Mouse (Mus musculus) MEL (cell line): ENCODE data around the gene Ptgfr. TPM values are rescaled to one million over a fixed set of nuclear protein-coding genes. Genes with fewer than 3 reads are reported as not detected.

Experiments
- DNase-seq: peaks from one replicate; pipeline ENCODE4 v3.0.0; 2011; ENCODE audit warnings: low read depth, low spot score
- H3K27ac ChIP-seq: 2 replicates; pipeline ENCODE4 v1.5.1; 2012; ENCODE audit warnings: low read depth, mild to moderate bottlenecking, control low read depth, low read length, moderate library complexity; ENCODE audit not compliant: control insufficient read depth
- H3K27me3 ChIP-seq, 2 experiments: fragments of 150-350 bp in 1 of 2; sonication (generic) in 1 of 2; 2 replicates each; pipeline ENCODE4 v1.6.1; 2012; ENCODE audit warnings: low read length in 2 of 2, mild to moderate bottlenecking in 2 of 2, improper control_type of control experiment in 1 of 2, moderate library complexity in 1 of 2; ENCODE audit not compliant: insufficient read depth in 2 of 2, control insufficient read depth in 1 of 2
- H3K36me3 ChIP-seq, 2 experiments: 2 replicates each; pipeline ENCODE4 v1.6.1; 2012 to 2014; ENCODE audit warnings: low read length in 2 of 2, improper control_type of control experiment in 1 of 2, inconsistent platforms in 1 of 2, mild to moderate bottlenecking in 1 of 2; ENCODE audit not compliant: insufficient read depth in 2 of 2, control insufficient read depth in 1 of 2
- H3K4me1 ChIP-seq, 2 experiments: fragments of 150-350 bp in 1 of 2; sonication (generic) in 1 of 2; 2 replicates each; pipeline ENCODE4 v1.6.1; 2012; ENCODE audit warnings: low read length in 2 of 2, improper control_type of control experiment in 1 of 2, mild to moderate bottlenecking in 1 of 2; ENCODE audit not compliant: insufficient read depth in 2 of 2, control insufficient read depth in 1 of 2
- H3K4me3 ChIP-seq, 2 experiments: fragments of 150-350 bp in 1 of 2; sonication (generic) in 1 of 2; 2 replicates each; pipeline ENCODE4 v1.5.1; 2012; ENCODE audit warnings: low read depth in 2 of 2, low read length in 2 of 2, mild to moderate bottlenecking in 2 of 2, moderate library complexity in 2 of 2, control low read depth in 1 of 2, improper control_type of control experiment in 1 of 2; ENCODE audit not compliant: control insufficient read depth in 1 of 2, insufficient read depth in 1 of 2
- H3K79me2 ChIP-seq: 2 replicates; pipeline ENCODE4 v1.6.1; 2012; ENCODE audit warnings: mild to moderate bottlenecking, low read length, moderate library complexity; ENCODE audit not compliant: control insufficient read depth, poor library complexity, insufficient read depth
- H3K9ac ChIP-seq: 2 replicates; pipeline ENCODE4 v1.6.1; 2012; ENCODE audit warnings: low read depth, mild to moderate bottlenecking, control low read depth, low read length, moderate library complexity; ENCODE audit not compliant: control insufficient read depth, poor library complexity, severe bottlenecking
- H3K9me3 ChIP-seq: fragments of 150-350 bp; sonication (generic); replicated peaks from 2 replicates; pipeline ENCODE4 v1.6.1; 2012; ENCODE audit warnings: mild to moderate bottlenecking, low read length, improper control_type of control experiment, moderate library complexity; ENCODE audit not compliant: insufficient read depth
- CHD1 ChIP-seq: IDR thresholded peaks from 2 replicates; pipeline ENCODE4 v1.6.1; 2012; ENCODE audit warnings: low read depth, mild to moderate bottlenecking, inconsistent platforms, low read length, improper control_type of control experiment
- E2F4 ChIP-seq: IDR thresholded peaks from 2 replicates; pipeline ENCODE4 v1.6.1; 2011; ENCODE audit warnings: low read depth, low read length, improper control_type of control experiment, borderline replicate concordance
- ELF1 ChIP-seq: IDR thresholded peaks from 2 replicates; pipeline ENCODE4 v1.6.1; 2014; ENCODE audit warnings: low read depth, mild to moderate bottlenecking, inconsistent platforms, low read length, improper control_type of control experiment, moderate library complexity
- EP300 ChIP-seq, 2 experiments: IDR thresholded peaks; 2 replicates each; pipeline ENCODE4 v1.6.1; 2011; ENCODE audit warnings: improper control_type of control experiment in 2 of 2, low read length in 2 of 2, low read depth in 1 of 2, mild to moderate bottlenecking in 1 of 2
- ETS1 ChIP-seq: IDR thresholded peaks from 2 replicates; pipeline ENCODE4 v1.6.1; 2012; ENCODE audit warnings: low read depth, mild to moderate bottlenecking, inconsistent platforms, low read length, improper control_type of control experiment, moderate library complexity
- GABPA ChIP-seq: IDR thresholded peaks from 2 replicates; pipeline ENCODE4 v1.6.1; 2012; ENCODE audit warnings: low read depth, mild to moderate bottlenecking, inconsistent platforms, low read length, improper control_type of control experiment, moderate library complexity
- GATA1 ChIP-seq: IDR thresholded peaks from 2 replicates; pipeline ENCODE4 v1.6.1; 2011; ENCODE audit warnings: low read depth, low read length, improper control_type of control experiment
- HCFC1 ChIP-seq: IDR thresholded peaks from 2 replicates; pipeline ENCODE4 v1.6.1; 2012; ENCODE audit warnings: low read depth, mild to moderate bottlenecking, inconsistent platforms, low read length, improper control_type of control experiment, moderate library complexity
- MAX ChIP-seq: IDR thresholded peaks from 2 replicates; pipeline ENCODE4 v1.6.1; 2011; ENCODE audit warnings: low read length, improper control_type of control experiment
- MEF2A ChIP-seq: IDR thresholded peaks from 2 replicates; pipeline ENCODE4 v1.6.1; 2014; ENCODE audit warnings: low read depth, mild to moderate bottlenecking, inconsistent platforms, low read length, improper control_type of control experiment; ENCODE audit not compliant: poor library complexity, insufficient replicate concordance, severe bottlenecking; ENCODE audit errors: extremely low read depth
- MYC ChIP-seq: IDR thresholded peaks from 2 replicates; pipeline ENCODE4 v1.6.1; 2011; ENCODE audit warnings: low read depth, mild to moderate bottlenecking, low read length, improper control_type of control experiment, moderate library complexity
- POLR2A ChIP-seq, 2 experiments: IDR thresholded peaks; 2 replicates each; pipeline ENCODE4 v1.6.1; 2011 to 2012; ENCODE audit warnings: low read length in 2 of 2, mild to moderate bottlenecking in 2 of 2, control low read depth in 1 of 2, improper control_type of control experiment in 1 of 2, low read depth in 1 of 2, moderate library complexity in 1 of 2; ENCODE audit not compliant: control insufficient read depth in 1 of 2, insufficient read depth in 1 of 2, poor library complexity in 1 of 2
- POLR2AphosphoS5 ChIP-seq: IDR thresholded peaks from 2 replicates; pipeline ENCODE4 v1.6.1; 2012; ENCODE audit warnings: low read depth, borderline replicate concordance, mild to moderate bottlenecking, inconsistent platforms, low read length, moderate library complexity, mixed read lengths
- RAD21 ChIP-seq: IDR thresholded peaks from 2 replicates; pipeline ENCODE4 v1.6.1; 2011; ENCODE audit warnings: mild to moderate bottlenecking, low read depth, low read length, improper control_type of control experiment
- RCOR1 ChIP-seq: IDR thresholded peaks from 2 replicates; pipeline ENCODE4 v1.6.1; 2012; ENCODE audit warnings: low read depth, mild to moderate bottlenecking, inconsistent platforms, low read length, improper control_type of control experiment
- SIN3A ChIP-seq: IDR thresholded peaks from 2 replicates; pipeline ENCODE4 v1.6.1; 2012; ENCODE audit warnings: low read length, improper control_type of control experiment, inconsistent platforms
- SMC3 ChIP-seq: IDR thresholded peaks from 2 replicates; pipeline ENCODE4 v1.6.1; 2011; ENCODE audit warnings: low read depth, low read length, improper control_type of control experiment
- TAL1 ChIP-seq: IDR thresholded peaks from 2 replicates; pipeline ENCODE4 v1.6.1; 2012; ENCODE audit warnings: mild to moderate bottlenecking, inconsistent platforms, low read length, moderate library complexity, mixed read lengths
- TCF12 ChIP-seq: IDR thresholded peaks from 2 replicates; pipeline ENCODE4 v1.6.1; 2014; ENCODE audit warnings: low read depth, mild to moderate bottlenecking, inconsistent platforms, low read length, improper control_type of control experiment, moderate library complexity
- ZC3H11A ChIP-seq: IDR thresholded peaks from 2 replicates; pipeline ENCODE4 v1.6.1; 2012; ENCODE audit warnings: low read depth, mild to moderate bottlenecking, inconsistent platforms, low read length, improper control_type of control experiment
- ZMIZ1 ChIP-seq: IDR thresholded peaks from 2 replicates; pipeline ENCODE4 v1.6.1; 2012; ENCODE audit warnings: low read depth, mild to moderate bottlenecking, inconsistent platforms, low read length, improper control_type of control experiment, moderate library complexity
- ZNF384 ChIP-seq: IDR thresholded peaks from 2 replicates; pipeline ENCODE4 v1.6.1; 2012; ENCODE audit warnings: low read depth, mild to moderate bottlenecking, inconsistent platforms, low read length, improper control_type of control experiment
- polyA plus RNA-seq, 2 experiments: library from polyadenylated mRNA; stranded (reverse) in 1 of 2; unstranded in 1 of 2; fragments of >175 nt in 1 of 2; fragments of >200 nt in 1 of 2; gene quantifications; 2 replicates each; pipeline versions ENCODE4 v1.2.1 to v1.2.4; 2012; ENCODE audit warnings: low replicate concordance in 2 of 2, low read depth in 1 of 2; ENCODE audit not compliant: insufficient read length in 2 of 2, insufficient read depth in 1 of 2, missing spikeins in 1 of 2
- total RNA-seq: library from RNA; depleted of rRNA; stranded (reverse); fragments of 300-350 nt; gene quantifications from 2 replicates; pipeline ENCODE4 v1.2.3, GENCODE M21; 2012

Gene Ptgfr
- total and polyA plus RNA-seq, 3 experiments = not detected

- Histone ChIP-seq H3K27ac (no peak overlapping the region), H3K9me3 (no peaks in the 10 kb centered on the region), H3K36me3 (no peaks in the 10 kb centered on the region), H3K4me1 (no peaks in the 10 kb centered on the region), H3K4me3 (no peak overlapping the region), H3K79me2 (no peaks in the 10 kb centered on the region), H3K27me3 (no peaks in the 10 kb centered on the region), H3K9ac (no peak overlapping the region)
- DNase-seq = no peak
- TF ChIP-seq E2F4 (no peak), GATA1 (no peak)
Observed at GRCm38 (mm10) chr3:151838372-151838771, 942 bp upstream of the Ptgfr start.

DNA sequence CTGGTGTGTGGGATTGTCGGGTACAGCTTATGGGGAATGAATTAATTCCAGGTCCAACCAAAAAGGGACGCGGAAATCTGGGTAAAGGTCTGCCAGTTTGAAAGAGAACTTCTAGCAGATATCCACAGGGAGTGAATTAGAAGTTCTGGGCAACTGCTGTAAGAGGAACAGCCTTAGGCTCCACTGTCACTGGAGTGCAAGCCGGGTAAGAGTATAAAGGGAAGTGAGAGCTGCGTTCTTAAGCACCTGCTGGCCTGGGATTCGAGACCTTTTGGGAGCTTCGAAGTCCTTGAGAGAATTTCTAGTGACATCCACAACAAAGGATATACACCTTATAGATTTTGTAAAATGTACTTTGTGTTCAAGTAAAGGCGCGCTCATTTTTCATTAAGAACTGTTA is 319 bp upstream of the Ptgfr start:
- TF ChIP-seq SMC3 = no peak
- no peak for TF ChIP-seq RAD21
- TF ChIP-seq GABPA = no peak
- TF ChIP-seq POLR2A (IDR thresholded peaks at IDR 0.05; ENCODE audit: control insufficient read depth in 1 of 2, insufficient read depth in 1 of 2, low read depth in 1 of 2, low read length in 2 of 2, poor library complexity in 1 of 2) = no peak
- no peak for TF ChIP-seq ZNF384
- no peak for TF ChIP-seq MAX
- no peak for TF ChIP-seq EP300 (IDR thresholded peaks at IDR 0.05; ENCODE audit: low read depth in 1 of 2, low read length in 2 of 2)
- no peak for TF ChIP-seq MYC
- no peak for TF ChIP-seq ZC3H11A
- no peak for TF ChIP-seq ZMIZ1
- TF ChIP-seq POLR2AphosphoS5 = no peak
- TF ChIP-seq TCF12 = no peak
- no peak for TF ChIP-seq ELF1
- no peak for TF ChIP-seq TAL1
- TF ChIP-seq MEF2A = no peak
- TF ChIP-seq ETS1 = no peak
- no peak for TF ChIP-seq SIN3A
- no peak for TF ChIP-seq RCOR1
- TF ChIP-seq CHD1 = no peak
- TF ChIP-seq HCFC1 = no peak
- no peaks in the 10 kb centered on the region for H3K79me2 ChIP-seq
- no peak overlapping the region for H3K9ac ChIP-seq
- H3K4me3 ChIP-seq = no peak overlapping the region
- no peak for DNase-seq
- H3K27me3 ChIP-seq = no peaks in the 10 kb centered on the region
- H3K27ac ChIP-seq = no peak overlapping the region
- H3K9me3 ChIP-seq = no peaks in the 10 kb centered on the region
- no peaks in the 10 kb centered on the region for H3K4me1 ChIP-seq
- no peaks in the 10 kb centered on the region for H3K36me3 ChIP-seq
